9 mouse cellular contexts compared by ENCODE assay signal in genomic region chr9:42052713-42053356, GRCm38 (mm10).
DNase-seq lines count a peak whose midpoint lies in the region; ATAC-seq and TF ChIP-seq lines count a peak whose summit lies in the region.
"Had no signal": no experiment of that assay in that cellular context is flagged by ENCODE, and none has a peak within 500 bp of the region (broad histone marks: within the 10 kb centered on the region; RNA-seq: fewer than 3 reads in every experiment).

No protein-coding gene starts in this region.

- no peak overlapping the region for H3K9ac ChIP-seq in hindbrain, embryonic 12.5 days
- no peak overlapping the region for H3K9ac ChIP-seq in hindbrain, embryonic 16.5 days (ENCODE audit: low read depth, low read length)
- no peak overlapping the region for H3K9ac ChIP-seq in stomach, postnatal 0 days (ENCODE audit: low read length)

- H3K9me3 ChIP-seq in hindbrain, embryonic 12.5 days (replicated peaks): 0 out of 2 replicates have a peak, but pooled peaks cover 7% of the 10 kb centered on the region
- no peaks in the 10 kb centered on the region for H3K9me3 ChIP-seq in hindbrain, embryonic 16.5 days (ENCODE audit: control insufficient read depth, low read length)
- no peaks in the 10 kb centered on the region for H3K9me3 ChIP-seq in stomach, postnatal 0 days (ENCODE audit: control insufficient read depth, low read length)

- H3K36me3 ChIP-seq in hindbrain, embryonic 12.5 days: no peaks in the 10 kb centered on the region
- no peaks in the 10 kb centered on the region for H3K36me3 ChIP-seq in hindbrain, embryonic 16.5 days (ENCODE audit: control insufficient read depth, insufficient read depth, low read length)
- no peaks in the 10 kb centered on the region for H3K36me3 ChIP-seq in stomach, postnatal 0 days (ENCODE audit: control insufficient read depth, insufficient read depth, low read length)
- H3K36me3 ChIP-seq: G1E had no signal

- H3K4me3 ChIP-seq in hindbrain, embryonic 12.5 days: no peak overlapping the region
- H3K4me3 ChIP-seq in hindbrain, embryonic 16.5 days (ENCODE audit: low read length): no peak overlapping the region
- no peak overlapping the region for H3K4me3 ChIP-seq in stomach, postnatal 0 days (ENCODE audit: low read depth, low read length)

- 66% methylated on average over 12 of the region's 12 CpGs for WGBS in hindbrain, embryonic 12.5 days
- WGBS in hindbrain, embryonic 16.5 days: 55% methylated on average over 12 of the region's 12 CpGs
- 22% methylated on average over 12 of the region's 12 CpGs for WGBS in stomach, postnatal 0 days

- no peak for TF ChIP-seq EP300 in stomach, postnatal 0 days (optimal IDR thresholded peaks at IDR 0.05)

- no peak for TF ChIP-seq CTCF in stomach, postnatal 0 days (IDR thresholded peaks at IDR 0.05; ENCODE audit: low read depth)

- no peak overlapping the region for H3K4me2 ChIP-seq in hindbrain, embryonic 12.5 days (replicated peaks)
- H3K4me2 ChIP-seq in hindbrain, embryonic 16.5 days (ENCODE audit: low read length): no peak overlapping the region
- H3K4me2 ChIP-seq in stomach, postnatal 0 days (replicated peaks; ENCODE audit: low read depth): no peak overlapping the region

- intact Hi-C loops in heart, postnatal 14 days (cut with DNase I): no loop called here

- DNase-seq in urinary bladder, postnatal 25 days (ENCODE audit: low spot score): peak; percentile 29
- no peak for DNase-seq in urinary bladder, adult 2 months (ENCODE audit: low spot score)
- peak; percentile 49 to 56 for DNase-seq in heart, postnatal 14 days
- peak; percentile 58 for DNase-seq in stomach, postnatal 0 days (ENCODE audit: low spot score)
- DNase-seq in layer of hippocampus, postnatal 10 days (ENCODE audit: low spot score in 2 of 2): no peak

- no peaks in the 10 kb centered on the region; the same call in 1 of the 2 replicates for H3K27me3 ChIP-seq in hindbrain, embryonic 12.5 days
- no peaks in the 10 kb centered on the region for H3K27me3 ChIP-seq in hindbrain, embryonic 16.5 days (replicated peaks; ENCODE audit: control insufficient read depth, insufficient read depth, low read length)
- H3K27me3 ChIP-seq in stomach, postnatal 0 days (ENCODE audit: control insufficient read depth, insufficient read depth, low read length): no peaks in the 10 kb centered on the region

- H3K4me1 ChIP-seq in hindbrain, embryonic 12.5 days: peaks cover 29% of the 10 kb centered on the region
- H3K4me1 ChIP-seq in hindbrain, embryonic 16.5 days (ENCODE audit: control insufficient read depth, insufficient read depth, low read depth, low read length): peaks cover 20% of the 10 kb centered on the region
- H3K4me1 ChIP-seq in stomach, postnatal 0 days (replicated peaks; ENCODE audit: control insufficient read depth, insufficient read depth): no peaks in the 10 kb centered on the region; the same call in 1 of the 2 replicates

- H3K27ac ChIP-seq in hindbrain, embryonic 12.5 days: peak overlapping the region; percentile 19; the same call in 1 of the 2 replicates
- H3K27ac ChIP-seq in hindbrain, embryonic 16.5 days (ENCODE audit: low read depth, low read length): no peak overlapping the region
- H3K27ac ChIP-seq in stomach, postnatal 0 days (replicated peaks): peak overlapping the region; percentile 50

- no peak for ATAC-seq in hindbrain, embryonic 12.5 days (ENCODE audit: low FRiP score)
- ATAC-seq in hindbrain, embryonic 16.5 days: no peak
- ATAC-seq in stomach, postnatal 0 days (ENCODE audit: low FRiP score, low TSS enrichment): 0 out of 2 replicates have a peak, but pooled peaks have one; percentile 6
- ATAC-seq in granulocyte monocyte progenitor cell, adult 5-6 weeks (replicated peaks; ENCODE audit: poor library complexity, severe bottlenecking): no peak

Comparison
In these comparisons a context has a peak if more than half of its experiments do, and no peak if none do; other contexts are left out.
1. DNase-seq: peak in urinary bladder, postnatal 25 days (single experiment), heart, postnatal 14 days (2 of 2) and stomach, postnatal 0 days (single experiment); none in urinary bladder, adult 2 months (single experiment) and layer of hippocampus, postnatal 10 days (0 of 2).